Mouse (Mus musculus) brain, embryonic 14.5 days (tissue): ENCODE results near the gene Pate2.

Experiments used
- CTCF ChIP-seq: fragments of 200-500 bp; IDR thresholded peaks from 2 replicates; pipeline ENCODE4 v1.5.1; 2012; ENCODE audit warnings: inconsistent platforms, mild to moderate bottlenecking, moderate library complexity, borderline replicate concordance; ENCODE audit not compliant: insufficient read depth, insufficient read length; ENCODE audit errors: extremely low read depth
- POLR2A ChIP-seq: fragments of 200-500 bp; IDR thresholded peaks from 2 replicates; pipeline ENCODE4 v1.6.1; 2012; ENCODE audit warnings: mild to moderate bottlenecking, inconsistent platforms, borderline replicate concordance; ENCODE audit not compliant: poor library complexity, insufficient read depth, insufficient read length, severe bottlenecking; ENCODE audit errors: extremely low read depth

DNA sequence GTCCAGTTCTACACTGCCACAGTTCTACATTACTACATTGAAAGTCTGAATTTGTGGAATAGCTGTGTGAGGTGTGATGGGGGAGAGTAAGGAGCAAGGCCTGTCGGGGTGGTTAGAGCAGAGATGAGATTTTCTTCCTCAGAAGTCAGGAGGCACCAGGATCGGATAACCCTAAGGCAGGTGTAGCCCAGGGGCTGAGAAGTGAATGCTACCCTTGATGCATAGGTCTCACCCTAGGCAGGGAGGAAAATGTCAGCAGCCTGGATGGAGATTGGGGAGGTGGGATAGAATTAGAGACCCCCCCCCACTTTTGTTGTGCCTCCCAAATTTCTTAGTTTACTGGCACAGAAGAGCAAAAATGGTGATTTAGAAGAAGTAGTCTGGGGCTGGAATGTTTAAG is 47.8 kb upstream of the Pate2 start:
- TF ChIP-seq CTCF (no peak), POLR2A (no peak)
